15 mouse cellular contexts compared by ENCODE assay signal in the genomic region with DNA sequence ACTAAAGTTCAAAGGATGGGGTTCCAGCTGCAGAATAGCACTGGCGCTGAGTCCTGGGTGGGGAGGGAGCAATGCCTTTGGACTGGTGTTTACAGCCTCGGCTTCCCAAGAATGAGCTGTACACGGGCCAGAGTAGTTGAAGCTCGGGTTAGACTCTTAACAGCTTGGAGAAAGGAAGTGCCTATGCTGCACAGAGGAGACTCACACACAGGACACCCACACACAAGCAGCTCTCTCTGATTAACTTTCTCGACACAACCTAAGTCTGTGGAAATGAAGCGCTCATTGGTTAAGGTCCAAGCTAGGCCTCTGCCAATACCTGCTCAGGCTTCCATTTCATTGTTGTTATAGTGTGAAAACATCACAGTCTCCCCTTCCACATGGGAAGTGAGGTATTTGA.
"Had no signal": no experiment of that assay in that cellular context is flagged by ENCODE, and none has a peak within 500 bp of the region (broad histone marks: within the 10 kb centered on the region; RNA-seq: fewer than 3 reads in every experiment).

No protein-coding gene starts in this region.

- ATAC-seq: midbrain, embryonic 16.5 days had no signal

- DNase-seq: kidney, adult 18-20 months; kidney, postnatal 10 days; kidney, postnatal 4 days; liver; lung, adult 2 months; right cerebral cortex, postnatal 25 days; thymus, postnatal 14 days had no signal

- H3K4me1 ChIP-seq: limb, embryonic 12.5 days; megakaryocyte, embryonic 14.5 days; midbrain, embryonic 12.5 days had no signal

- H3K4me3 ChIP-seq: layer of hippocampus, adult 2 months; limb, embryonic 12.5 days; megakaryocyte, embryonic 14.5 days; midbrain, embryonic 12.5 days had no signal

- H3K4me2 ChIP-seq: limb, embryonic 12.5 days; midbrain, embryonic 12.5 days had no signal

- H3K27me3 ChIP-seq: limb, embryonic 12.5 days; midbrain, embryonic 12.5 days had no signal

- H3K36me3 ChIP-seq: limb, embryonic 12.5 days; midbrain, embryonic 12.5 days had no signal

- H3K9ac ChIP-seq: limb, embryonic 12.5 days; liver, embryonic 14.5 days; midbrain, embryonic 12.5 days had no signal

- H3K9me3 ChIP-seq: megakaryocyte, embryonic 14.5 days had no signal

- H3K27ac ChIP-seq: layer of hippocampus, adult 2 months; limb, embryonic 12.5 days; liver, embryonic 14.5 days; macrophage; midbrain, embryonic 12.5 days; stomach, postnatal 0 days had no signal
